Mouse (Mus musculus) heart, adult 18-20 months (tissue): ENCODE results near the gene Gm49396. TPM values are rescaled to one million over a fixed set of nuclear protein-coding genes. Genes with fewer than 3 reads are reported as not detected.

Experiments
- DNase-seq, 2 experiments: peaks; one replicate each; pipeline ENCODE4 v3.0.0; 2021 to 2022; ENCODE audit warnings: mixed read lengths in 1 of 2
- total RNA-seq, 2 experiments: library from RNA; stranded (reverse); gene quantifications; 2 replicates each; pipeline ENCODE4 v1.2.3; 2021

The Gm49396 gene
- total RNA-seq, 2 experiments from 2014 or later = 0.35 to 1.1 TPM

DNA sequence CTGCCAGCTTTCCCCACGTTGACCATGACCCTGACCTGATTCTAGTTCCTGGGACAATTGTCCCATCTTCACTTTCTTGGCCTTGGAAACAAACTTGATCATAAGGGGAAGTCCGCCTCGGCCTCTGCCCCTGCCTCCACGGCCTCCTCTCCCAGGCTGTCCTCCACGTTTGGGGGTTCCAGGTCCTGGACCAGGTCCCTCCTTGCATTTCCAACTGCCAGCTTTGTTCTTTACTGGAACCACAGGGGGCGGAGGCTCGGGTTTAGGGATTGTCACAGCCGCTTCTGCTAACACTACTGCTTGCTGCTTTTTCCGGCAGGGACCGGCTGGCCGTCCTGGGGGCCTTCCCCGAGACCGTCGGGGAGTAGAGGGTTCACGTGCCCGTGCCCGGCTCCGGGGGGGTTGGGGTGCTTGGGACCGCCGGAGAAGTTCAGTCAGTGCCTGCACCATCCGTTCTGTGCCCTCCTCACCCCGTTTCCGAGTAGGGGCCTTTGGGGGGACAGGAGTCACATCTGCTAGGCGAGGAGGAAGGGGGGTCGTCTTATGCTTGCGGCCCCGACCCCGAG is 23.4 kb downstream of the Gm49396 start:
- DNase-seq = no peak

- peak in 1 of 2 experiments; percentile 66 for DNase-seq
Observed at GRCm38 (mm10) chr7:30587842-30588667, 24.9 kb downstream of the Gm49396 start.

DNA sequence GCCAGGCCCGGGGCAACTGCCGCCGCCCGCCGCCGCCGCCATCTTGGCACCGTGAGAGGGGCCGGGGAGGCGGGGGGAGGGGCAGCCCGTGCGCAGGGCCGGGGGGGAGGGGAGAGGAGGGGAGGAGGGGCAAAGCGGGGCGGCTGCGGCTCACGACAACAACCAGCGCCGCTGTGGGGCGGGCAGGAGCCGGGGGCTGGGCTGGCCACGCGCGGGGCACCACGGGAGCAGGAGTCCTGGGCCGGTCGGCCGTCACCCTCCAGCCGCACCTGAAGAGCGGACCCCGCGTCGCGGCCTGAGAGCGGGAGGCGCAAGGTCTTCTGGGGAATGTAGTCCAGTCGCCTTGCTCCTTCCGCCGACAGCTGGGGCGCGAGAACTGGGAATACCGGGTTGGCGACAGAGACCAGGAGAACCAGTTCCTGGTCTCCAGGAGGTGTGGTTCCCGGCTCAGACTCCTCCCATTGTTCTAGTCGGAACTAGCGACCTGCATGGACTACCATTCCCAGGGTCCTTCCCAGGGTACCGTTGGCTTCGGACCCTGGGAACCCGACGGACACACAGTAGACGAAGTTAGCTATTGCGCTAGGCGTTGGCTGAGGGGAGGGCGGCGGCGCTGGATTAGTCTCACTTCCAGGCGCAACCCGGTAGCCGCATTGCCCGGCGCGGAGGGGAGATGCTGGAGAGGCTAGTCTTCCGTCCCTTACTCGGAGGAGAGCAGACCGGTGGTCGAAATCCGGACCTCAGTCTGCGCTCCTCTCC is 25.7 kb downstream of the Gm49396 start, which contains the start of gene Kmt2b:
Gene Kmt2b (minus strand): TSS at position 51 of the 759 bp plus-strand sequence.
- peak; percentile 96 to 99 for DNase-seq

GRCm38 (mm10) chr7:30589435-30590301 is 26.5 kb downstream of the Gm49396 start:
- DNase-seq = peak; percentile 85 to 94

DNA sequence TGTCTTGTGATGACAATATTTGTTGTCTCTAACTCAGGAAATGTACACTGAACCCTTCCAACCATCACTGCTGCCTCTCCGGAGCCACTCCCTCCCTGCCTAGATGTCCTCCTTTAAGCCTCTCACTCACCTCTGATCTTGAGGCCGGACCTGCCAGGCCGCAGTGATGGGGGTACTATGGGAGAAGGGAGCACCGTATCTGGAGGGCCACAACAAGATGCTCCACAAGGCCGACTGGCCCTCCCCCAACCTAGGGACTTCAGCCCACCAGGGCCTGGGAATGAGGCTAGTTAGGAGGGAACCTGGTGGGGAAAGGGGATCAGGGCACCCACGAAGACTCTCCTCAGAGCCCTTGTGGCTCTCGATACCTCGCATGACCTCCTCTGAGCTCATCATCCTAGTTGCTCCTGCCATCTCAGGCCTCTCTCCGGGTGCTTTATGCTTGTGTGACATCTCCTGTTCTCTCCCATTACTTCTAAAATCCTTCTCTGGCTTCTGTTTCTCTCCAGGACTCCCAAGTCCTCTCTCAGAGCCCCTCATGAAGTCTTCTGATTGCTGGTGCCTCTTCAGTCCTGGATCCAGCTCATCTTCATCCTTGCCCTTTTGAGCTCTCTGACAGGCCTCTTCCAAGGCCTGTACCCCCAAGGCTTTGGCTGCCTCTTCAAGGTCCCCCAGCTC is 27.9 kb downstream of the Gm49396 start:
- no peak for DNase-seq

GRCm38 (mm10) chr7:30591605-30591951 is 28.4 kb downstream of the Gm49396 start:
- no peak for DNase-seq

DNA sequence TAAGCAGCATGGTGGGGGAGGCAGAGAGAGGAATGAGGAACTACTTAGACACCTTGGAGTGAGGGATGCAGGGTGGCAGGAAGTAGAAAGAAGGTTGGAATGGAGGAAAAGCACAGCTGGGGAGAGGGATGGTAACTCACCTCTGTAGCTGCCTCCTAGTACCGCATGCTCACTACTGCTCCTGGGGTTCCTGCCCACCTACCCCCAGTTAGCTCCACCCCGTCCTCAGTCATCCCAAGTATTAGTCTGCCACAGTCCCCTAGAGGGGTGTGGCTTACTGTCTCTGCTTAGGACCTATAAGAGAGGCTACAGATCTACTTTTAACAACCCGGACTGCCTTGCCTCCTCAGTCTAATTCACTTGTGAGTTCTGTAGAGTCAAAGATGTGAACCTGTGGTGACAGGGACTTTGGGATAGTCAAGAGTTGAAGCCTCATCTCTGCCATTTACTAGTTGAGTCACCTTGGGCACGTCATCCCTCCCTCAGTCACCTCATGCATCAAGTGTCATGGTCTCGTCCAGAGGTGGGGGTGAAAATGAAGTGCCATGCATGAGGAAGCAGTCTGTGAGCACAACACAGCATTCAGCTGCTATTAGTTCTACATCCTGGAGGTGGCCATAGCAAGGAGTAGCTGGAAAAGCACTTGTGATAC is 29.8 kb downstream of the Gm49396 start:
- no peak for DNase-seq

DNA sequence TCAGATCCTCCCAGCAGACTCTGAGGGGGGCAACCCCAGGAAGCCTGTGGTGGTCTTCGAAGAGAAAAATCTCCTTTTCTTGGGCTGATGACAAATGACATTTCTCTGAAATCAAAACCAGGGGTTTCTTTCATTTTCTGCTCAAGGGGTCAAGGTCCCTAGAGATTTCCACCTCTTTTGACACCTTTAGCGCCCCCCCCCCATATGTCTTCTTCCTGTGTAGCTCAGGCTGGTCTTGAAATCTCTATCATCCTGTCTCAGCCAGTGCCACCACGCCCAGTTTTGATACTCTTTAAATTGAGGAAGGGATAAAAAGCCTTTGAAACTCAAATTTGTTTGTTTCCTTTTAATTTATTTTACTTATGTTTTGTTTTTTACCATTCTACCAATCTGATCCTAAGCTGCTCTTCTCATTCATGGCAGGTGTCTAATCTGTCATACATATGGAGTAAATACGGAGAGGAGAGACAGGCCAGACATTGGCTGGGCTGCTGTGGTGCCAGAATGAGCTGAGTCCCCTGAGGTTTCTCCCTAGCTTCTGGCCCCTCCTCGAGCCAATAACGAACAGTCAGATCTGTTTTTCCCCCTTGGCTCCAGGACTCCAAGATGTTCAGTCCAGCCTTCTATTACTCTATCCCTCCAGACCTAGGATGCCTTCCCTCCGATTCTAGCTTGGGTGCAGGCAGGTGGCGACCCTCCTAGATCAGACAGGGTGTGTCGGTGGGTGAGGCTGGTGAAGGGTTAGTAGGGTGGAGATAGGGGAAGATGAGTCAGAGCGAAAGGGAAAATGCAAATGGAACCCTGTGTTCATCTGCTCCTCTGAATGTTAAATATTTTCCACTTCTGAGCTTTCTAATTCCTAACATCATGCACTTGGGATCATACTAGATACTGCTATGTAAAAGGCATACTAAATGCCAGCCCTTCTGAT is 30.7 kb downstream of the Gm49396 start:
- no peak for DNase-seq

DNA sequence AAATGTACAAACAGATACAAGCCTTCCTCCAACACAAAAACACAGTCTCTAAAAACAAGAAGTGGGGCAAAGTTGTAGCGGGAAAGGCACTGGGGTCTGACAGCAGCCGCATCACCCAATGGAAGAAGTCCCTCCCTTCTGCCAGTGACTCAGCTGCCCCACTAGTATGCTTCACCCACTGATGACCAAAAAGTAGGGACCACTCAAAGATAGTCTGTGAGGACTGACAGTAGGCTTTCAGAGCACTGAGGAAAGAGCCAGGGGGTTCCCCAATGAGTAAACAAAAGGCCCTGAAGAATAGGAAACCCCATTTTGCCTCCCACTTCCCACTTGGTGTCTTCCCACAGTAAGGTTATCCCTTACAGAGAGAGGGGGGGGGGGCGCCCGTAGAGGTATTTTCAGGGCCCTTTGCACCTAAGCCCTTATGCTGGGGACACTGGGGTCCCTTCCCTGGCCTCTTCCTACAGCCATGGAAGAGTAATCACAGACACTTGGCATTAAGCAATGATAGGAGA is 31.4 kb downstream of the Gm49396 start:
- no peak for DNase-seq

GRCm38 (mm10) chr7:30596093-30596492 is 32.9 kb downstream of the Gm49396 start:
- DNase-seq = no peak

- no peak for DNase-seq
Observed at GRCm38 (mm10) chr7:30596811-30597210, 33.7 kb downstream of the Gm49396 start.

DNA sequence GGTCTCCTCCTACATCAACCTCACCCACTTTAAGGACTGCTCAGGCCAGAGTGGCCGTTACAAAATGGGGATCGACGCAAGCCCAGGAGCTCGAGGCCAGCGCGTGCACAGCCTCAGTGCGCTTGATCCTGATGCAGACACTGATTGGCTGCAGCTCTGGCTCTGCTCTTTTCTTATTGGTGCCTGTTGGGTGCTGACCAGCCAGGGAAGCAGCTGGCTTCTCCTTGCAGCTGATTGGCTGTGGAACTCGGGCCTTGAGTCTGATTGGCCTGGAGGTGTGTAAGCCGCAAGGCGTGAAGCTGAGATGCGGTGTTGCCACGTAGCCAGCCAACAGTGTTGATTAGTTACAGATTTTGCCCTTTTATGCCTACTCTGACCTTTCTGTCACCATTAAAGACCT is 35.6 kb downstream of the Gm49396 start, which contains the start of gene Zbtb32:
Gene Zbtb32 (minus strand): TSS at position 124 of the 400 bp plus-strand sequence.
- no peak for DNase-seq

DNA sequence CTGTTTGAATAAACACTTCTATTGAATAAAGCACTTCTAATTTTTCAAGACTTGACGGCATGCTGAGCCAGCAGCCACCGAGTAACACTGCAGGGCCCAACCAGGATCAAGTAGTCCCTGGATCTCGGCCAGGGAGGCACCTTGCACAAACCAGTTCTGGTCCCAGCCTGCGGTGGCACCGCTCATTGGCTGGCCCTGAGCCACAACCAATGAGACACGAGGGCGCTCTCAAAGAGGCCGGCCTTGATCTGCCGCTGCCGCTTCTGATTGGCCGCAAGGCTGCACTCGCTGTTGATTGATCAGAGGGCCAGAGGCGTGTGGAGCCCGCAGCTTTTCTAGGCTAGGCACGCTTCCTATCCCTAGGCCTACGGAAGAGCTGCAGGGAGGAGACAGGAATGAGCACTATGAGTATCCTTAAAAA is 36.8 kb downstream of the Gm49396 start:
- DNase-seq = peak; percentile 82 to 89

DNA sequence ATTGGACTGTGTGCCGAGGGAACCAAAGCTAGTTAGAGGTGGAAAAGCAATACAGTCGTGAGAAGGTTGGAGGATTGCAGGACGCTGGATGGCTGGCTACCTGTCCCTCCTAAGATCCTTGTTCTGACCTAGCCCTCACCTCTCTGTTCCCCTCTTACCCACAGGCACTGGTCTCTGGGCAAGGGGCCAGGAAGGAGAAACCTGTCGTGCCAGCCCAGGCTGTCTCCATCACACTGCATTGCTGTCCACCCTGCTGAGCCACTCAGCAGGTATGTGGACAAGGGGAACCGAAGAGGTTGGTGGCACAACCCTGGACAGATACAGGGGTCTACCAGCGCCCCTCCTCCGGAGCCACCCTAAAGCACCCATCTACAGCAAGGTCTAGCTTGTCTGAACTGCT is 37.5 kb downstream of the Gm49396 start:
- no peak for DNase-seq

DNA sequence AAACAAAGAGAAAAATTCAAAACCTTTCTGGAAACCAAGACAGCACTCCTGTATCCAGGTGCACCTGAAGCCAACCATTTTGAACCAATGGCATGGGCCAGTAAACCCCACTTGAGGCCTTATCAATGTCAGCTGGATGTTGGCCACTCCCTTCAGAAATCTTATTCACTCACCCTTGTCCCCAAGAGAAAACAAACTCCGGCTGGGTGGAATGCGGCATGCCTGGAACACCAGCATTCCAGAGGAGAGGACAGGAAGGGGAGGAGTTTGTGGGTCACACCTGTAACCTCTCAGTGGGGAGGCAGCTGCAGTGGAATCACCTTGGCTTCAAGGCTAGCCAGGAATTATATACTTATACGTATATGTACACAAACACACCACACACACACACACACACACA is 39.4 kb downstream of the Gm49396 start:
- DNase-seq = no peak

- DNase-seq = no peak
Observed at GRCm38 (mm10) chr7:30604424-30604823, 41.3 kb downstream of the Gm49396 start.

DNA sequence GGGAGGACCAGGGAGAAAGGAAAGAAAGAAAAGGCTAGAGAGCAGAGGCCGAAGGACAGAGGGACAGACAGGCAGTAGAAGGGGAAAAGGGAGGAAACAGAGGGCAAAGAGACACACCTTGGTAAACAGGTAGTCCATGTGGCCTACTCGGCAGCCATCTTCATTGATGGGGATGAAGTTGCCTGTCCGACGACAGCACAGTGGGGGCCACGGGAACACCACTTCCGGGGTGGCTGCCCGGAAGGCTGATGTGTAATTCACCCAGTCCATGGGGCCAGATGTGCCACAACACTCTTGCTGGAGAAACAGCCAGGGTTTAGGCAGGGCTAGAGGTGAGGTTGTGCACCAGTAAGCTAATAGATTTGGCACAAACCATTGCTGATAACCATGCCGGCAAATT is 41.8 kb downstream of the Gm49396 start:
- no peak for DNase-seq

GRCm38 (mm10) chr7:30607706-30608309 is 44.7 kb downstream of the Gm49396 start:
- DNase-seq = peak; percentile 39 to 57

GRCm38 (mm10) chr7:30608476-30608875 is 45.3 kb downstream of the Gm49396 start:
- no peak for DNase-seq
